Mouse (Mus musculus) G1E (cell line): ENCODE measurements at regions not wholly inside any gene's neighbourhood (a gene's known extent, or its start where the extent isn't known, plus 50 kb on each side); places are given as distances from the start of the nearest gene placed in this dataset.

Experiments
- CTCF ChIP-seq: IDR thresholded peaks from 2 replicates; pipeline ENCODE4 v1.5.1; 2012; ENCODE audit warnings: low read depth, low read length, inconsistent platforms, mixed read lengths
- GATA1 ChIP-seq: IDR thresholded peaks from 2 replicates; pipeline ENCODE4 v1.6.1; 2012; ENCODE audit warnings: borderline replicate concordance, low read length, inconsistent platforms, mixed read lengths
- GATA2 ChIP-seq: IDR thresholded peaks from 2 replicates; pipeline ENCODE4 v1.6.1; 2012; ENCODE audit warnings: low read depth, low read length, inconsistent platforms, borderline replicate concordance
- POLR2AphosphoS5 ChIP-seq: IDR thresholded peaks from 2 replicates; pipeline ENCODE4 v1.6.1; 2012; ENCODE audit warnings: low read depth, low read length, inconsistent platforms; ENCODE audit not compliant: insufficient replicate concordance
- TAL1 ChIP-seq: conservative IDR thresholded peaks from 2 replicates; pipeline ENCODE4 v1.6.1; 2012; ENCODE audit warnings: low read depth, low read length, inconsistent platforms, mixed read lengths

GRCm38 (mm10) chr6:63180210-63180609 lies 75.5 kb upstream of the Grid2 start:
- TF ChIP-seq GATA1: no peak
- no peak for TF ChIP-seq CTCF
- no peak for TF ChIP-seq GATA2
- no peak for TF ChIP-seq POLR2AphosphoS5
- TF ChIP-seq TAL1: no peak
